Mouse (Mus musculus) hindbrain, embryonic 11.5 days (tissue): ENCODE data around the gene Cds1. TPM values are rescaled to one million over a fixed set of nuclear protein-coding genes. Genes with fewer than 3 reads are reported as not detected.

Experiments
- ATAC-seq: fragments of 200-750 bp; cut with Nextera tagmentation; 2 replicates; pipeline ENCODE4 v1.8.0; 2017; ENCODE audit warnings: mild to moderate bottlenecking, moderate TSS enrichment, moderate library complexity; ENCODE audit not compliant: low FRiP score
- DNase-seq: peaks from one replicate; pipeline ENCODE4 v3.0.0-alpha.2; 2015; ENCODE audit warnings: low spot score
- H3K27ac ChIP-seq: fragments of 300-500 bp; sonication (generic); 2 replicates; pipeline ENCODE4 v1.5.1; 2014; ENCODE audit warnings: mild to moderate bottlenecking, low read depth, low read length
- H3K27me3 ChIP-seq: fragments of 300-500 bp; sonication (generic); 2 replicates; pipeline ENCODE4 v1.6.1; 2014; ENCODE audit warnings: mild to moderate bottlenecking, low read length, moderate library complexity, mixed read lengths; ENCODE audit not compliant: control insufficient read depth, insufficient read depth
- H3K36me3 ChIP-seq: fragments of 300-500 bp; sonication (generic); 2 replicates; pipeline ENCODE4 v1.6.1; 2014; ENCODE audit warnings: mild to moderate bottlenecking, low read length, moderate library complexity, mixed read lengths; ENCODE audit not compliant: control insufficient read depth, insufficient read depth
- H3K4me1 ChIP-seq: fragments of 300-500 bp; sonication (generic); replicated peaks from 2 replicates; pipeline ENCODE4 v1.6.1; 2014; ENCODE audit warnings: low read length, mixed read lengths; ENCODE audit not compliant: control insufficient read depth, insufficient read depth
- H3K4me2 ChIP-seq: fragments of 300-500 bp; sonication (generic); replicated peaks from 2 replicates; pipeline ENCODE4 v1.6.1; 2014; ENCODE audit warnings: mild to moderate bottlenecking, low read depth, low read length
- H3K4me3 ChIP-seq: fragments of 300-500 bp; sonication (generic); 2 replicates; pipeline ENCODE4 v1.5.1; 2014; ENCODE audit warnings: low read depth, low read length
- H3K9ac ChIP-seq: fragments of 300-500 bp; sonication (generic); 2 replicates; pipeline ENCODE4 v1.6.1; 2014; ENCODE audit warnings: low read depth, low read length
- H3K9me3 ChIP-seq: fragments of 300-500 bp; sonication (generic); 2 replicates; pipeline ENCODE4 v1.6.1; 2016; ENCODE audit warnings: low read length; ENCODE audit not compliant: control insufficient read depth
- WGBS: fragments of 180-500 bp; shearing (Covaris S2); extraction: QIAGEN DNeasy Blood & Tissue Kit; methylation state at CpG from one replicate; pipeline ENCODE4 v1.1.7; 2014; 5-methylcytosine and 5-hydroxymethylcytosine counted together
- polyA plus RNA-seq: library from polyadenylated mRNA; unstranded; fragments of >200 nt; fragmentation: Nextera tagmentation; extraction: Ambion mirVana; gene quantifications from 2 replicates; pipeline ENCODE4 v1.2.1, GENCODE M21; 2014

Gene Cds1
- 2.0 and 2.2 TPM in 2 replicates for polyA plus RNA-seq

DNA sequence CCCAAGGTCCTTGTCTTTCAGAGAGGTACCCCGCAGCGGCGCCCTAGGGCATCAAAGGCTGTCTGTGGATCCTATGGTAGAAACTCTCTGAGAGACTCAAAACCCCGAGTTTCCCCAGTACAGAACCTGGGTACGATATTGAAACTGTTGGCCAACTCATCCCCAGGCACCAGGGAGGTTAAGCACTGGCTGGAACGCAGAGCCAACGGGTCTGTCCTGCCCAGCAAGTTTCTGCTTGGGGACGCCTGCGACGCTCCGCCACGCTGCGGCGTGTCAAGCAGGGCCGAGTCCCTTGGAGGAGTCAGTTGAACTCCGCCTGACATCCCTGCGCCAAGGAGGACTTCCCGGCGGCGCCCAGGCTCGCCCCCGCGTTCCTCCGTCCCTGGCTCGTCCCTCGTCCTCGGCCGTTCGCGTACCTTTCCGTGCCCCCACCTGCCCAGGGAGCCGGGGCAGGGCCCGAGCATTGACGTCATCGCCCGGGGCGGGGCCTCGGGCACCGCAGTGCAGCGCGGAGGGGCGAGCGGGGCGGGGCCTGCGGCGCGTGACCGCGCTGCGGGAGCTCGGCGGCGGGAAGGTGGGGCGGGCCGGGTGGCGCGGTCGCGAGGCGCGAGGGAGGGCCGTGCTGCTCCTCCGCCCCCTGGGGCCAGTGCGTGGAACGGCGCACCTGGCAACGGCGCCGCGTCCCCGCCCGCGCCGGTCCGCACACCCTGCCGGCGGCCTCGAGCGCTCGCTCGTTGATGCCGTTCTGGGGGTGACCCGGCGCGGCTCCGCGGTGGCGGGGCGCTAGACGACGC, at the start of gene Cds1:
Gene Cds1, plus strand, starts transcription at position 577 of the 794 bp plus-strand sequence.
- Histone ChIP-seq H3K36me3 (no peaks in the 10 kb centered on the region), H3K27me3 (peaks cover 47% of the 10 kb centered on the region), H3K4me1 (no peaks in the 10 kb centered on the region), H3K4me2 (peak within 1 kb of the TSS; percentile 100), H3K9ac (peak within 1 kb of the TSS; percentile 58), H3K9me3 (no peaks in the 10 kb centered on the region), H3K27ac (no peak within 1 kb of the TSS), H3K4me3 (peak within 1 kb of the TSS; percentile 65)
- peak; percentile 80 for DNase-seq
- under 1% methylated on average over 55 of the region's 91 CpGs for WGBS
- ATAC-seq = peak; percentile 88

DNA sequence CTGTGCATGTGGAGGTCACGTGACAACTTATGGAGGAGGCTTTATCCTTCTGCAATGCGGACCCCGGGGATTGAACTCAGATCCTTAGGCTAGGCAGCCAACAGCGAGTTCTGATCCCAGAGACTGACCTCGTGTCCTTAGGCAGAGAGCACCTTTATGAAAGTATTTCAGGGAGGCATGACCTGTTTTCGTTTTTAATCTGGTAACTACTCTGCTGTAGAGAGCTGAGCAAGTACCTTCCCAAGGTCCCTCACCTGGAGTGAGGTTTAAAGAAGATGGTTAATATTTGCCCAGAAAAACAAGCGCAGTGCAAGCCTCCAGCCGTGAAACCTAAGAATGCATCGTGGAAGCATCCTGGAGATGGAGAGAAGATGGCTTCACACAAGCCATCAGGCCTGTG, 40.7 kb upstream of the Cds1 start:
- H3K4me3 ChIP-seq = no peak overlapping the region
- H3K27ac ChIP-seq = no peak overlapping the region
- no peaks in the 10 kb centered on the region for H3K27me3 ChIP-seq
- DNase-seq (no peak), ATAC-seq (no peak)
- 85% methylated on average over 9 of the region's 9 CpGs for WGBS
- no peak overlapping the region for H3K9ac ChIP-seq
- no peaks in the 10 kb centered on the region for H3K9me3 ChIP-seq
- H3K4me1 ChIP-seq = no peaks in the 10 kb centered on the region
- no peak overlapping the region for H3K4me2 ChIP-seq
- no peaks in the 10 kb centered on the region for H3K36me3 ChIP-seq

DNA sequence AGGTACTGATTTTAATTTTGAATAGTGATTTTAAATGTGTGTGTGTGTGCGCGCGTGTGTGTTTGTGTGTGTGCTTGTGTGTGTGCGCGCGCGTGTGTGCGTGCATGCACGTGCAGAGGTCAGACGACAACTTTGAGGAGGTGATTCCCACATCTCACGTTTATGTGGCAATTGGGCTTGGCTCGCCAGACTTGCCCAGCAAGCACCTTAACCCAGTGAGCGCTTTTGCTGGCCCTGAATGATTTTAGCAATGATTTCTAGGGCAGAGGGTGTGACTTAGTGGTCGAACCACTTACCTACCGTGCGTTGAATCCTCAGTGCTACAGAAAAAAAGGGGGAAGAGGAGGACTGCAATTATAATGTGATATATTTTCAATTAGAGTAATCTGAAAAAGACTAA, 40.2 kb upstream of the Cds1 start:
- Histone ChIP-seq H3K9ac (no peak overlapping the region), H3K9me3 (no peaks in the 10 kb centered on the region), H3K36me3 (no peaks in the 10 kb centered on the region), H3K4me3 (no peak overlapping the region), H3K4me2 (no peak overlapping the region), H3K27ac (no peak overlapping the region), H3K27me3 (no peaks in the 10 kb centered on the region), H3K4me1 (no peaks in the 10 kb centered on the region)
- WGBS = 95% methylated on average over 16 of the region's 16 CpGs
- ATAC-seq (no peak), DNase-seq (no peak)

DNA sequence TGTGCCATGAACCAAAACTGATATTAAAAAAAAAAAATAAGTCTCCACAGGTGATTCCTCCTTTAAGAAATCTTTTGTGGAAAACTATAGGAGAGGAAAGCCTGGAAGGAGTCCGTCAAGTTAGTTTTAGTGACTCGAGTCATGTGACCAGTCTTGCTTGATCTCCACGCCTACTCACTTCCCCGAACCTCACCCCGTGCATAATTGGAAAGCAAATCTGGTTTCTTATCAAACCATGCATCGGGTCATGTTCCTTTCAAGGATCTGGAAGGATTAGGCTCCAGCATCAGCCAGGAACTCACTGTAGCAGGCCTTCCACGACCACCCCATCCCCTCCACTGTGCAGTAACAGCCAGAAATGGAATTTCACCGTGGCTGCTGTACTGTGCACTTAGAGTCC, 39.2 kb upstream of the Cds1 start:
- ATAC-seq (no peak), DNase-seq (no peak)
- Histone ChIP-seq H3K4me1 (no peaks in the 10 kb centered on the region), H3K9ac (no peak overlapping the region), H3K4me3 (no peak overlapping the region), H3K9me3 (no peaks in the 10 kb centered on the region), H3K4me2 (no peak overlapping the region), H3K27me3 (no peaks in the 10 kb centered on the region), H3K36me3 (no peaks in the 10 kb centered on the region), H3K27ac (no peak overlapping the region)
- 85% methylated on average over 8 of the region's 8 CpGs for WGBS

DNA sequence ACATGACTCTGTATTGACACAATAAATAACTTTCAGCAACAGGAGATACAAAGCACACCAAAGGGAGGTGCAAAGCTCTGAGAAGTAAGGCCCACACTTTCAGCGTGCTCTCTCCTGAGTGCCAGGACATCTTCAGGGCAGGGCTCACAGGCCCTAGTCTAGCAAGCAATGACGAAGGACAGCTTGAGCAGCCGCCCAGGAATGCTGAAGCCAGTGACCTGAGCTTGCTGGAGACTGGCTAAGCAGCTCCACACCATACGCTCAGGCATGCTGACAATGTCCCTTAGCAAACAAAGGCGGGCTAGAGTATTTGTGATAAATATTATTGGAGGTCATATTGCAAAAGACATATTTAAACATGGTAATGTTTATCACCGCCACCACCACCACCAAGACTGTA, 38.6 kb upstream of the Cds1 start:
- ATAC-seq = no peak
- WGBS = 88% methylated on average over 6 of the region's 6 CpGs

DNA sequence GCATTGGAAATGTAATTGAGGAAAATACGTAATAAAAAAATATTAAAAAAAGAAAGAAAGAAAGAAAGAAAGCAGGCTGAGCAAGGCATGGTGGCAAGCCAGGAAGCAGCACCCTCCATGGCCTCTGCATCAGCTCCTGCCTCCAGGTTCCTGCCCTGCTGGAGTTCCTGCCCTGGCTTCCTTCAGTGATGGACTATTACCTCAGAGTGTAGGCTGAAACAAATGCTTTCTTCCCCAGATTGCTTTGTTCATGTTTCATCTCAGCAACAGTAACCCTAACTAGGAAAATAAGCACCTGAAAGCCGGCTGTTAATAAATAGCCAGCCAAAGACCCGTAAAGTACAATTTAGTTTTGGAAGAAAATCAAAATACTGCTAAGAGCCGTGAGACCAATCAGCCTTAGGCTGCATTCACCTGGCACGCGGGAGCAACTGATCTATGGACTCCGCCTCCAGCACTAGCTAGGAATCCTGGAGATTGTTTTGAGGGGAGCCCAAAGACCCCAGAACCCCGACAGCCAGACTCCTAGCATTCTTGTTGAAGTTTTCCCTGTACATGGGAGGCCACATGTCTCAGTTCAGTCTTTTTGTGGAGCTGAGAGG, 36.5 kb upstream of the Cds1 start:
- no peaks in the 10 kb centered on the region for H3K36me3 ChIP-seq
- H3K4me2 ChIP-seq = no peak overlapping the region
- WGBS = 73% methylated on average over 8 of the region's 8 CpGs
- H3K9me3 ChIP-seq = no peaks in the 10 kb centered on the region
- no peak overlapping the region for H3K4me3 ChIP-seq
- H3K9ac ChIP-seq = no peak overlapping the region
- H3K4me1 ChIP-seq = no peaks in the 10 kb centered on the region
- no peak overlapping the region for H3K27ac ChIP-seq
- DNase-seq = no peak
- H3K27me3 ChIP-seq = no peaks in the 10 kb centered on the region
- no peak for ATAC-seq

More for the DNA sequence above, 38.6 kb upstream of the Cds1 start:
- no peaks in the 10 kb centered on the region for H3K27me3 ChIP-seq
- H3K27ac ChIP-seq = no peak overlapping the region
- no peaks in the 10 kb centered on the region for H3K36me3 ChIP-seq
- H3K9me3 ChIP-seq = no peaks in the 10 kb centered on the region
- DNase-seq = no peak
- no peaks in the 10 kb centered on the region for H3K4me1 ChIP-seq
- H3K9ac ChIP-seq = no peak overlapping the region
- H3K4me3 ChIP-seq = no peak overlapping the region
- H3K4me2 ChIP-seq = no peak overlapping the region

DNA sequence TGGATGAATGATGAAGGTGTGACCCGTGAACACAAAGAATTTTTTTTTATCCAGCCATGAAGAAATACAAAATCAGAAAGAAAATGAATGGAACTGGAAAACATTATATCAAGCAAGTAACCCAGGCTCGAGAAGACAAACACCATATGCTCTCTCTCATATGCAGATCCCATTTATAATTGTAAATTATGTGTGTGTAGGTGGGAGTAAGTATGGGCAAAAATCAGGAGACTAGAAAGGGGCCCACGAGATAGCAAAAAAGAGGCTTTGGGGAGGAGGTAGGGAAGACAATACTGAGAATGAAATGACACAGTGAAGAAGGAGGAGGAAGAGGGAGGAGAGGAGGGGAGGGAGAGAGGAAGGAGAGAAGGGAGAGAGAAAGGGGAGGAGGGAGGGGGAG, 27.6 kb upstream of the Cds1 start:
- H3K4me2 ChIP-seq = no peak overlapping the region
- DNase-seq (no peak), ATAC-seq (no peak)
- no peaks in the 10 kb centered on the region for H3K4me1 ChIP-seq
- no peak overlapping the region for H3K9ac ChIP-seq
- H3K4me3 ChIP-seq = no peak overlapping the region
- H3K36me3 ChIP-seq = no peaks in the 10 kb centered on the region
- no peaks in the 10 kb centered on the region for H3K27me3 ChIP-seq
- H3K9me3 ChIP-seq = no peaks in the 10 kb centered on the region
- no peak overlapping the region for H3K27ac ChIP-seq
- WGBS = 82% methylated on average over 3 of the region's 3 CpGs

DNA sequence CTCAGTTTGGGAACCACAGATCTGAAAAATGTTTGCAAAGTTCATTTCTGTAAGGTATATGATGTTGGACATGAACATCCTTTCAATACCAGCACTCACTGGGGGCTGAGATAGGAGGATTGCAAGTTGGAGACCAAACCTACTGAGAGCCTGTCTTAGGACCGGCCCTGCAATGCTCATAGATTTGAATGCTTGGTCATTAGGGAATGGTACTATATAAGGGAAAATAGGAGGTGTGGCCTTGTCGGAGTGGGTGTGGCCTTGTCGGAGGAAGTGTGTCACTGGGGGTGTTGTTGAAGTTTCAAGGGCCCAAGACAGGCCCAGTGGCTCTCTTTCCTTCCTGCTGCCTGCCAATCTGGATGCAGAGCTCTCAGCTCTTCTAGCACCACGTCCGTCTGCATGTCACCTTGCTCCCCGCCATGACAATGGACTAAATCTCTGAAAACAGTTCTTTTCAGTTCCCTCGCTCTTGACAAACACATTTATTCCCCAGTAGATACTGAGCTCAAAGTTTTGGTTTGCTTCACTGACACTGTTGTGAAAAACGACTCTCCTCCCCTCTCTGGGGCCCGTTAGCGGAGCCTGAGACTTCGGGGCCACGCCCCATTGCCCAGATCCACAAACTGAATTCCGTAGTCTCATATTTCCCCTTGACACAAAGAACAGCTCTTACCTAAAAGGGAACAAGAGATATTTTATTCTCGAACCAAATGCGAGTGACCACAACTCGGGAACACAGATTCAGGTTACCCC, 24.3 kb upstream of the Cds1 start:
- H3K4me2 ChIP-seq = no peak overlapping the region
- no peaks in the 10 kb centered on the region for H3K27me3 ChIP-seq
- no peak overlapping the region for H3K4me3 ChIP-seq
- no peaks in the 10 kb centered on the region for H3K9me3 ChIP-seq
- no peak for DNase-seq
- H3K27ac ChIP-seq = no peak overlapping the region
- no peaks in the 10 kb centered on the region for H3K36me3 ChIP-seq
- no peak for ATAC-seq
- no peak overlapping the region for H3K9ac ChIP-seq
- H3K4me1 ChIP-seq = no peaks in the 10 kb centered on the region
- 85% methylated on average over 16 of the region's 16 CpGs for WGBS
